Mouse (Mus musculus) B cell, adult 2 months (primary cell): Measurements from ENCODE around the gene Sigirr.

Experiments
- DNase-seq, 2 experiments: peaks; one replicate each; pipeline ENCODE4 v3.0.0; 2022

Gene Sigirr

DNA sequence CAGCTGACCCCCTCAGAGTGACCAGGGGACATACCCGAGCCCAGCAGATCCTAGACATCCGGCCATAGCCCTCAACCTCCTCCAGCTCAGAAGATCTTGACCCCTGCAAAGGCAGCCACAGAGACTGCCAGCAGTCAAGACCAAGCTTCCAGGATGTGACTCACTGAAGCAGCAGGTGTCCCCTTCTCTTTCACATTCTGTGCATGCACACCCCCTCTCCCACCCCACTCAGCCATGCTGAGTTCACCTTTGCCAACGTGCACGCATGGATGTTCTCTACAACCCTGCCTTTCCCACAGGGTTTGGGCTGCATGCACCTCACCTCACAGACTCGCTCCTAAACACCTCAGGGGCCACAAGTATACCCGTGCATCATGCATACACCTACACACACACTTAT, 4.4 kb downstream of the Sigirr start:
- peak; percentile 15 to 30 for DNase-seq

DNA sequence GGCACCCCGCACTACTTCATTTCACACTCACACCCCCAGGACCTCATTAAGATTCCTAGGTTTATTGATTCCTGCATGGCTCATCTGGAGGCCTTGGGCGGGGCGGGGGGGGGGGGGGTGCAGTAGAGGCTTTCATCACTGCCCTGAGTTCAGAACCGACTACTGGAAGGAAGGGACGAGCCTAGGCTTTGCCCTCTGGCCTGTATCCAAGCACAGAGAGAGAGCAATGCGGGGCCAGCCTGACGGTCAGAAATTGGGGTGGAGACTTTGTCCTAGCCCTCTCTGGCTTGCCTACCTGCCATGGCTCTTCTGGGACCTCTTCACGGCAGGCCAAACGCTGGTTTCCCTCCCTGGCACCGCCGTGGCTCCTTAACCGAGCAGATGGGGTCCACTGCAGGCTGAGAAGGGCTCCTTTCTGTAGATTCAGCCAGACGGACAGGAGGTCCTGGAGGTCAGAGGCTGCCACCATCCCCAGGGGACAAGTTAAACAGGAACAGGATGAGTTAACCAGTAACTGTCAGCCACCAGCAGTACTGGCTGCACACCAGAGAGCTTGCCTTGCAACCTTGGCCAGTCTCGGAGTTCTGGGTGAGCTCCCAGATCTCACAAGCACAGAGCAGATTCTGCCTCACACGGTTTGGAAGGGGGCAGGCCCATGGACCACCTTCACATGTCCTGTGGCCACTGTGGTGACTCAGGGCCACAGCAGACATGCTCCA, 5.7 kb downstream of the Sigirr start:
- no peak for DNase-seq

GRCm38 (mm10) chr7:141093950-141094349, 6.4 kb downstream of the Sigirr start:
- DNase-seq, result no peak

DNA sequence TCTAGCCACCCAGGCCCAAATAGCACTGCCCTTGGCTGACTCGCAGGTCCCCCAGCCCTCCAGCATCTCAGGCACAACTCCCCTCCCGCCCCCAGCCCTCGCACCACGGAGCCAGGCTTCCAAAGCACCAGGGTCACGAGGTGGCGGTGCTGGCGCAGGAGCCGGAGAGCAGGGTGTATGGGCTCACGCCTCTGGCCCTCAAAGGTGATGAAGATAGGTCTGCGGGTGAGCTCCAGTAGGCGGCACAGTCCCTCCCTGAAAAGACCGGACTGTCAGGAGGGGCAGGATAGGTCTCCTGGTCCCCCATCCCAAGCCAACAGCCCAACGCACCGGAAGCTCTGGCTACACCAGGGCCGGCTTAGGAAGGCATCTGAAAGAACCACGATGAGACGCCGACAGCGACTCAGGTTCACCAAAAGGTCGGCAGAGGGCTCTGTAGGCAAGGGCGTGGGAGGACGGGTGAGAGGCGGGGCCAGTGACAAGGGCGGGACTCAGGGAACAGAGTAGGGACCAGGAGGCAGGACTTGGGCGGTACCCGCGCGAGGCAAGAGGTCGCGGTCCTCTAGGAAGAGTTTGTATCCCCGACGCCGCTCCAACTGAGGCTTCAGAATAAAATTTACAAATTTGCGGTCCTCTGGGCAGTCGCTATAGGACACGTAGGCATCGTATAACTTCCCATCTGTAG, 8.2 kb downstream of the Sigirr start:
- DNase-seq, result peak; percentile 85

GRCm38 (mm10) chr7:141090228-141090627, 10.1 kb downstream of the Sigirr start:
- DNase-seq, result no peak

- DNase-seq, result peak; percentile 23 to 42
Measured at GRCm38 (mm10) chr7:141088473-141088872, 11.9 kb downstream of the Sigirr start.

GRCm38 (mm10) chr7:141087894-141088293, 12.5 kb downstream of the Sigirr start:
- DNase-seq, result peak; percentile 55

- no peak for DNase-seq
Measured at GRCm38 (mm10) chr7:141079481-141080449, 20.6 kb downstream of the Sigirr start.

DNA sequence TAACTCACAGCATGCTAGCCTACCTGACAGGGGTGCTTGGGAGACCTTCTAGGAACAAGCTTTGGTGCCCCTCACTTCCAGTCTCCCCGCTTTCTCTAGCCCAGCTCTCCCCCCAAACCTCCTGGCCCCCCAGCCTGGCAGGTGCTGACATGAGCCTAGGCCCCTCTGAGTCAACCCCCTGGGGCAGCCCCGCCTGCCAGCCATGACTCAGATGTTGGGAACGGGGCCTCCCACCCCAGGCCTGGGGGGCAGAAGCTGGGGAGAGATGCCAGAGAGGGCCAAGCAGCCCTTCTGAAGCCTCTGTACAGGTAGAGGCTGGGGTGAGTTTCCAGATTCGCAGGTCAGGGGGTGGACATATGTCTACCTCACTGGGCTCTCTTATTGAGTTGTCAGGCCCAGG, 21.5 kb downstream of the Sigirr start:
- no peak for DNase-seq

DNA sequence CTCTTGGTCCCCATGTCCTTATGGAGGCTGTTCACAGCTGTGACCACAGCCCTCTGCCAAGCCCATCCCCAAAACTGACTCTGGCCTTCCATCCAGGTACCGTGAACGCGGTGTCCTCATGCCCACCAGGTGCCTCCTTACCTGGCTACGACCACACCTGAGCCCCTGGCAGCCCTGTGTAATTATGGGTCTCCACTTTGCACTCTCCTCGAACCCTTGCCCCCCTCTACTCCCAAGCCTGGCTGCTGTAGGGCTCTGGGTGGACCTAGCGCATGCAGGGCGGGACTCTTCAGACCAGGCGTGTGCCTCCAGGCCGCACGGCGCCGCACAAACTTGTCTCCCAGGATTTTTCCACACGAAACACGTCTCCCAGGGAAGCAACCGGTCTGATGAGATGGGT, 22.5 kb downstream of the Sigirr start, which contains the start of gene Pkp3:
Gene Pkp3, plus strand, starts transcription at position 378 of the 400 bp plus-strand sequence.
- no peak for DNase-seq

GRCm38 (mm10) chr7:141073782-141074181, 26.6 kb downstream of the Sigirr start:
- DNase-seq, result no peak

GRCm38 (mm10) chr7:141072017-141072745, 28.2 kb downstream of the Sigirr start:
- DNase-seq, result peak; percentile 69

- DNase-seq, result peak; percentile 49 to 55
Measured at GRCm38 (mm10) chr7:141070058-141070862, 30.1 kb downstream of the Sigirr start.

DNA sequence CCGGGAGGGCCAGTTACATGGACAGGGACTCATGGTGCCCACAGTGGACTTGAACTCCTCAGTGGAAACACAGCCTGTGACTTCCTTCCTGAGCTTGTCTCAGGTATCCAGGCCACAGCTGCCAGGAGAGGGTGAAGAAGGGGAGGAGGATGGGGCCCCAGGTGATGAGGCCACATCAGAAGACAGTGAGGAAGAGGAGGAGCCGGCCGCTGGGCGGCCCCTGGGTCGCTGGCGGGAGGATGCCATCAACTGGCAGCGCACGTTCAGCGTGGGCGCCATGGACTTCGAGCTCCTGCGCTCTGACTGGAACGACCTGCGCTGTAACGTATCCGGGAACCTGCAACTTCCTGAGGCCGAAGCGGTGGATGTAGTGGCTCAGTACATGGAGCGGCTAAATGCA, 32.0 kb downstream of the Sigirr start:
- no peak for DNase-seq

- no peak for DNase-seq
Measured at GRCm38 (mm10) chr7:141064576-141064975, 35.8 kb downstream of the Sigirr start.

- no peak for DNase-seq
Measured at GRCm38 (mm10) chr7:141064175-141064574, 36.2 kb downstream of the Sigirr start.

DNA sequence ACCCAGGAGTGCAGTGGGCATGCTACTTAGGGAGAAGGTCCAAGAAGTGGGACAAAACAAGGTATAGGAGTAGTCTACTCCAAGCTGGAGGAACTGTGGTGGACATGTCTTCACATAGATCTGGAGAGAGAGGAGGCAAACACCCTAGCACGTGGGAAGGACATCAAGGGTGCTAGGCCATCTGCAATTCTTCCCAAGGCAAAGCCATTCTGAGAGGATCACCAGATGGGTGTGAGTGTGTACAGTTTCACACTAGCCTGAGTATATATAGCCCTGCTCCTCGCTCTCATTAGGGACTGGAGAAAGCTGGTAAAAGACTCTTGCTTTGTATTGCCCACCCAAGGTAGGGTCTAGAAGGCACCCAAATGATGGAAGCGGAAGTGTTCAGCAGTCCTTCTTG, 37.0 kb downstream of the Sigirr start:
- DNase-seq, result no peak

DNA sequence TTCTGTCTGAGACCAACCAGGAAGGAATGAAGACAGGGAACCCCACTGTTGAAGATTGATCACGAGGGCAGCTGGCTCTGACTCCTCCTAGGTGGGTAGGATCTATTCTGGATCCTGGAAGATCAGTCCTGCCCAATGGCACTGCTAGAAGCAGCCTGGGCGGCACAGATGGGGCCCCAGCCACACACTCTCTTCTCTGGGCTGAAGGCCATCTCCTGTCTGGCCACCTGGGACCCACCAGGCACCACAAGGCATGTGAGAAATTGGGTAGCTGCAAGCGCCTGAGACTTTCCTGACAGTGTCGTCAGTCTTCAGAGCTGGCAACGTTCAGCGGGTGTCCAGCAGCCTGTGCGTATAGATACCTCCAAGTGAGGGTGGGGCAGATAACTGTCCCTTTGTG, 37.8 kb downstream of the Sigirr start:
- DNase-seq, result no peak

GRCm38 (mm10) chr7:141061269-141061692, 39.1 kb downstream of the Sigirr start:
- no peak for DNase-seq

DNA sequence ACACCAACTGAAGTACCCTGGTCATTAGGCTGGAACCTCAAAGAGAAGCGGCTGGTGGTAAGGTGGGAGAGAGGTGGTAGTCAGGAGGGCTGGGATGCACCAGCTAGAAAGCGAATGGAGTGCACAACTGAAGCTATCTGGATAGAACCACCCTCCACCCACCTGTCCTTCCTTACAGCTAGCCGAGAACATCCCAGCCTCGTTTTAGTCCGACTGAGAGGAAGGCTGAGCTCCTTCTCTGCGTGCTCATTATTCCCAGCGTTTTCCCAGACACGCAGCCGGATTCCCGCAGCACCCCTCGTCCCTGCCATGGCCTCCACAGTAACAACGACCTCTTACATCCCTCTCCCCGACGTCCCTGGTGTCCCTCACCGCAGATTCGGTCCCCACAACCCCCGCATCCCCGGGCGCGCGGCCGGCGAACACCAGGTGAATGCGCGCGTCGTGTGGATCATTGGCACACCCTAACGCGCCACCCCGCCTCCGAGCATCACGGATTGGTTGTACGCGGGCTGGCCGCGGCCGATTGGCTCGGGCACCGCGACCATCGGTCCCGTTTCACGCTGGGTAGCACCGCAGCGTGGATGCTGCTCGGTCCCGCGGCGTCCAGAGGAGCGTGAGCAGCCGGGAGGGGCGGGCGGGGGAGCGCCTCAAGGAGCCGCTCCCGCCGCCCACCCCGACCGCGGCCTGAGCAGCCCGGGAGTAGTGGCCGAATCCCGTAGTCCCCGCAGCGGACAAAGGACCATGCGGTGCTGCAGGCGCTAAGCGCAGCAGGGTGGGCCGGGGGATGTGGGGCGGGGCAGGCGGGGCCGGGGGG, 39.7 kb downstream of the Sigirr start, which contains the start of gene B4galnt4:
Gene B4galnt4, plus strand, starts transcription at position 679 of the 817 bp plus-strand sequence.
- no peak for DNase-seq

DNA sequence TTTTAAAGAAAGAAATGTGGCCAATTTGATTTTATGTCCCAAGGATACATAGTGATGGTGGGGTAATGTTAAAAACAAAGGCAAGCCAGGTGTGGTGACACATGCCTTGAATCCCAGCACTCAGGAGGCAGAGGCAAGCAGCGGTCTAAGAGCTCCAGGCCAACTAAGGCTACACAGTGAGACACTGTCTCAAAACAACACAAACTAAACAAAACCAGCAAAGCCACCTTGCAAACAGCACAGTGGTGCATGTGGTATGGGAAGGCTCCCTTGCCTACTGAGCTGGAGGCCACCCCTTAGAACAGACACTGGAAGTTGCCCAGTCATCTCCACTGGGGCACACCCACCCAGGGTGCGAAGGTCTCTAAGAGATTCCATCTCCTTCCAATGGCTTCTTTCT, 40.4 kb downstream of the Sigirr start:
- DNase-seq, result no peak
